Mouse (Mus musculus) ES-E14 (cell line): Measurements from ENCODE around the gene Sh3pxd2a. TPM values are rescaled to one million over a fixed set of nuclear protein-coding genes. Genes with fewer than 3 reads are reported as not detected.
"Not testable (repeated sequence)": the region's sequence is repeated elsewhere in the genome, so short reads cannot be mapped to it uniquely, and the experiment has no call there.

Experiments
- DNase-seq: peaks from one replicate; pipeline ENCODE4 v3.0.0-alpha.2; 2013; ENCODE audit warnings: low read depth, low spot score
- H3K27ac ChIP-seq: 2 replicates; pipeline ENCODE4 v1.5.1; 2012; ENCODE audit warnings: low read depth, mild to moderate bottlenecking, low read length, moderate library complexity, mixed read lengths; ENCODE audit not compliant: poor library complexity, insufficient read depth, severe bottlenecking
- H3K36me3 ChIP-seq: 2 replicates; pipeline ENCODE4 v1.6.1; 2012; ENCODE audit warnings: mild to moderate bottlenecking, low read length, moderate library complexity, mixed read lengths; ENCODE audit not compliant: control insufficient read depth, poor library complexity, insufficient read depth, severe bottlenecking
- H3K4me1 ChIP-seq, 2 experiments: fragments of 150-350 bp in 1 of 2; sonication (generic) in 1 of 2; 2 replicates each; pipeline ENCODE4 v1.6.1; 2012; ENCODE audit warnings: low read length in 2 of 2, mild to moderate bottlenecking in 1 of 2, mixed read lengths in 1 of 2; ENCODE audit not compliant: control insufficient read depth in 2 of 2, insufficient read depth in 2 of 2, poor library complexity in 1 of 2
- H3K4me3 ChIP-seq, 2 experiments: fragments of 150-350 bp in 1 of 2; sonication (generic) in 1 of 2; 2 replicates each; pipeline ENCODE4 v1.5.1; 2012; ENCODE audit warnings: low read length in 2 of 2, low read depth in 1 of 2, mild to moderate bottlenecking in 1 of 2, mixed read lengths in 1 of 2; ENCODE audit not compliant: insufficient read depth in 1 of 2, poor library complexity in 1 of 2, severe bottlenecking in 1 of 2
- H3K9ac ChIP-seq: 2 replicates; pipeline ENCODE4 v1.6.1; 2012; ENCODE audit warnings: low read depth, mild to moderate bottlenecking, low read length, mixed read lengths; ENCODE audit not compliant: poor library complexity, insufficient read depth, severe bottlenecking
- H3K9me3 ChIP-seq: fragments of 150-350 bp; sonication (generic); 2 replicates; pipeline ENCODE4 v1.6.1; 2012; ENCODE audit warnings: low read depth, mild to moderate bottlenecking, low read length; ENCODE audit not compliant: control insufficient read depth, insufficient read depth
- CHD2 ChIP-seq: IDR thresholded peaks from 2 replicates; pipeline ENCODE4 v1.6.1; 2014; ENCODE audit warnings: mild to moderate bottlenecking, low read depth, low read length, inconsistent platforms
- HCFC1 ChIP-seq: IDR thresholded peaks from 2 replicates; pipeline ENCODE4 v1.6.1; 2012; ENCODE audit warnings: low read length, inconsistent platforms, borderline replicate concordance; ENCODE audit not compliant: insufficient read depth
- MAFK ChIP-seq: IDR thresholded peaks from 2 replicates; pipeline ENCODE4 v1.6.1; 2014; ENCODE audit warnings: mild to moderate bottlenecking, low read depth, low read length, inconsistent platforms; ENCODE audit not compliant: insufficient read depth
- ZC3H11A ChIP-seq: IDR thresholded peaks from 2 replicates; pipeline ENCODE4 v1.6.1; 2012; ENCODE audit warnings: low read depth, mild to moderate bottlenecking, inconsistent platforms, low read length, borderline replicate concordance
- ZNF384 ChIP-seq: IDR thresholded peaks from 2 replicates; pipeline ENCODE4 v1.6.1; 2012; ENCODE audit warnings: low read depth, low read length, inconsistent platforms
- in situ Hi-C, 2 experiments: fragments of 600-800 bp; cut with MboI; formaldehyde crosslinking; loops; one replicate each; pipeline ENCODE4 v1.15.1; 2025; ENCODE audit warnings: low sequenced_read_pairs in 2 of 2, inconsistent platforms in 1 of 2; ENCODE audit not compliant: unreplicated experiment in 2 of 2
- total RNA-seq: library from RNA; depleted of rRNA; stranded (reverse); fragments of 300-350 nt; gene quantifications from 2 replicates; pipeline ENCODE4 v1.2.3, GENCODE M21; 2012

Sh3pxd2a gene
- total RNA-seq, 1 experiment, result 13.0 TPM

GRCm38 (mm10) chr19:47399029-47399428, 65.2 kb downstream of the Sh3pxd2a start:
- H3K9me3 ChIP-seq, result no peaks in the 10 kb centered on the region
- H3K27ac ChIP-seq, result no peak overlapping the region
- no peak overlapping the region for H3K9ac ChIP-seq
- DNase-seq, result no peak
- H3K4me1 ChIP-seq, result peaks cover 0 to 24% of the 10 kb centered on the region in 2 experiments; a peak in 2 of 4 replicates
- H3K36me3 ChIP-seq, result no peaks in the 10 kb centered on the region
- TF ChIP-seq CHD2, result no peak
- no peak for TF ChIP-seq ZC3H11A
- no peak for TF ChIP-seq MAFK
- no peak for TF ChIP-seq ZNF384
- TF ChIP-seq HCFC1, result no peak
- in situ Hi-C loops, result no loop called here
- no peak overlapping the region for H3K4me3 ChIP-seq

- TF ChIP-seq CHD2 (no peak), ZNF384 (no peak), HCFC1 (no peak), MAFK (no peak), ZC3H11A (no peak)
- H3K9ac ChIP-seq, result no peak overlapping the region
- no peaks in the 10 kb centered on the region for H3K36me3 ChIP-seq
- 0 out of 4 replicates have a peak overlapping the region, but pooled peaks of 1 of the 2 experiments have one; percentile 26 for H3K4me3 ChIP-seq
- H3K27ac ChIP-seq, result no peak overlapping the region
- no peaks in the 10 kb centered on the region for H3K9me3 ChIP-seq
- DNase-seq, result no peak
- H3K4me1 ChIP-seq, result peaks cover 0 to 18% of the 10 kb centered on the region in 2 experiments; a peak in 2 of 4 replicates
- in situ Hi-C loops, result no loop called here
Measured at GRCm38 (mm10) chr19:47397882-47398671, 66.1 kb downstream of the Sh3pxd2a start.

GRCm38 (mm10) chr19:47395338-47395737, 68.9 kb downstream of the Sh3pxd2a start:
- TF ChIP-seq ZNF384 (no peak), MAFK (no peak), CHD2 (no peak), HCFC1 (no peak), ZC3H11A (no peak)
- Histone ChIP-seq H3K9ac (no peak overlapping the region), H3K9me3 (no peaks in the 10 kb centered on the region), H3K36me3 (peaks cover 4% of the 10 kb centered on the region; the same call in 1 of the 2 replicates), H3K4me3 (no peak overlapping the region), H3K27ac (no peak overlapping the region), H3K4me1 (peaks cover 0 to 6% of the 10 kb centered on the region in 2 experiments; a peak in 1 of 4 replicates)
- in situ Hi-C loops, result no loop called here
- no peak for DNase-seq

GRCm38 (mm10) chr19:47394781-47395180, 69.4 kb downstream of the Sh3pxd2a start:
- H3K9ac ChIP-seq, in situ Hi-C loops: not testable (repeated sequence)

More at GRCm38 (mm10) chr19:47394781-47395180, 69.4 kb downstream of the Sh3pxd2a start:
- H3K9me3 ChIP-seq, H3K36me3 ChIP-seq, H3K4me1 ChIP-seq, H3K4me3 ChIP-seq, H3K27ac ChIP-seq, DNase-seq: not testable (repeated sequence)
- TF ChIP-seq ZNF384, result 0 out of 2 replicates have a peak, but pooled peaks have one; percentile 35
